ENCODE assay signal across 18 mouse cellular contexts in the genomic region with DNA sequence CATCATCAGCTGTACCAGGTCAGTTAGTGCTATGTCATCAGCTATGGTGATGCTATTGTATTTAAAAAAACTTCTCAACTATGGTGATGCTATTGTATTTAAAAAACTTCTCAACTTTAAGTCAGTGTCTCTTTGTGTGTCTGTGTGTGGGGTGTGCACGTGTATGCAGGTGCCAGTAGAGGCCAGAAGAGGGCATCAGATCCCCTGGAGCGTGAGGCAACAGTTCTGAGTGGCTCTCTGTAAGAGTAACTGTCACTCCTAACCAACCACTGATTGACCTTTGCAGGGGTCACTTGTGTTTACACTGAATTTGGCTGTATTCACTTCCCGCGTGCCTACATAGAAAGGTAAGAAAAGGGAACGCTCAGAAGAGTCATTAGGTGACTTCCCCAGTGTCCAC. TPM values are rescaled to one million over a fixed set of nuclear protein-coding genes. Genes with fewer than 3 reads are reported as not detected.
A peak's percentile ranks its signal among the peaks of the same experiment; 100 is the strongest.
DNase-seq lines count a peak whose midpoint lies in the region; ATAC-seq lines count a peak whose summit lies in the region.
"Had no signal": no experiment of that assay in that cellular context is flagged by ENCODE, and none has a peak within 500 bp of the region (broad histone marks: within the 10 kb centered on the region; RNA-seq: fewer than 3 reads in every experiment).

No protein-coding gene starts in this region.

- peaks cover 18% of the 10 kb centered on the region for H3K36me3 ChIP-seq in forebrain, embryonic 11.5 days (ENCODE audit: control insufficient read depth, insufficient read depth, low read length)
- H3K36me3 ChIP-seq in forebrain, embryonic 13.5 days (ENCODE audit: poor library complexity, severe bottlenecking) = peaks cover 46% of the 10 kb centered on the region
- peaks cover 23% of the 10 kb centered on the region for H3K36me3 ChIP-seq in limb, embryonic 11.5 days (ENCODE audit: control insufficient read depth, insufficient read depth, low read length)
- H3K36me3 ChIP-seq in limb, embryonic 10.5 days = peaks cover 60% of the 10 kb centered on the region

- H3K4me3 ChIP-seq in forebrain, embryonic 11.5 days (ENCODE audit: low read depth, low read length) = no peak overlapping the region
- H3K4me3 ChIP-seq in forebrain, embryonic 13.5 days = no peak overlapping the region
- no peak overlapping the region for H3K4me3 ChIP-seq in limb, embryonic 11.5 days (ENCODE audit: low read depth, low read length)
- H3K4me3 ChIP-seq in limb, embryonic 10.5 days = no peak overlapping the region
- H3K4me3 ChIP-seq: embryonic facial prominence, embryonic 10.5 days; erythroblast, embryonic 14.5 days; heart, embryonic 12.5 days had no signal

- no peak overlapping the region for H3K9ac ChIP-seq in forebrain, embryonic 11.5 days (ENCODE audit: low read length)
- no peak overlapping the region for H3K9ac ChIP-seq in forebrain, embryonic 13.5 days
- H3K9ac ChIP-seq in limb, embryonic 11.5 days (ENCODE audit: low read length) = no peak overlapping the region
- H3K9ac ChIP-seq: heart, embryonic 12.5 days had no signal

- H3K4me2 ChIP-seq in forebrain, embryonic 11.5 days (ENCODE audit: low read depth, low read length, severe bottlenecking) = no peak overlapping the region
- H3K4me2 ChIP-seq in forebrain, embryonic 13.5 days = no peak overlapping the region
- no peak overlapping the region for H3K4me2 ChIP-seq in limb, embryonic 11.5 days (ENCODE audit: low read depth, severe bottlenecking)
- H3K4me2 ChIP-seq: heart, embryonic 12.5 days had no signal

- H3K9me3 ChIP-seq in forebrain, embryonic 11.5 days (ENCODE audit: control insufficient read depth, low read length) = no peaks in the 10 kb centered on the region
- H3K9me3 ChIP-seq in forebrain, embryonic 13.5 days (replicated peaks) = no peaks in the 10 kb centered on the region
- no peaks in the 10 kb centered on the region for H3K9me3 ChIP-seq in limb, embryonic 11.5 days (ENCODE audit: control insufficient read depth, low read length)
- no peaks in the 10 kb centered on the region for H3K9me3 ChIP-seq in limb, embryonic 10.5 days (replicated peaks)
- H3K9me3 ChIP-seq: heart, embryonic 12.5 days had no signal

- no peaks in the 10 kb centered on the region; the same call in 1 of the 2 replicates for H3K4me1 ChIP-seq in forebrain, embryonic 11.5 days (replicated peaks; ENCODE audit: control insufficient read depth, insufficient read depth, low read length)
- peaks cover 3% of the 10 kb centered on the region; the same call in 1 of the 2 replicates for H3K4me1 ChIP-seq in forebrain, embryonic 13.5 days
- peaks cover 1% of the 10 kb centered on the region; the same call in 1 of the 2 replicates for H3K4me1 ChIP-seq in limb, embryonic 11.5 days (ENCODE audit: control insufficient read depth, insufficient read depth, low read length)
- H3K4me1 ChIP-seq in limb, embryonic 10.5 days = peaks cover 16% of the 10 kb centered on the region

- DNase-seq in forebrain, embryonic 11.5 days (ENCODE audit: low spot score) = no peak
- peak; percentile 25 for DNase-seq in limb, embryonic 11.5 days (ENCODE audit: low spot score)
- no peak for DNase-seq in limb, embryonic 10.5 days (ENCODE audit: low spot score)
- peak; percentile 22 for DNase-seq in thymus, postnatal 4 days
- DNase-seq in thymus, postnatal 10 days (ENCODE audit: low spot score in 2 of 2) = no peak
- DNase-seq in embryo, embryonic 10.5 days (ENCODE audit: low spot score) = no peak
- no peak for DNase-seq in urinary bladder, postnatal 36 days (ENCODE audit: low spot score in 2 of 2)
- DNase-seq: adrenal gland, postnatal 25 days; cerebellum, postnatal 10 days; heart, postnatal 36 days; kidney, postnatal 25 days; left cerebral cortex, postnatal 4 days; thymus, adult 18-20 months had no signal

- WGBS in forebrain, embryonic 11.5 days = 96% methylated on average over 5 of the region's 5 CpGs
- 92% methylated on average over 5 of the region's 5 CpGs for WGBS in forebrain, embryonic 13.5 days
- WGBS in limb, embryonic 11.5 days = 91% methylated on average over 5 of the region's 5 CpGs
- WGBS in limb, embryonic 10.5 days = 97% methylated on average over 5 of the region's 5 CpGs

- no peaks in the 10 kb centered on the region for H3K27me3 ChIP-seq in forebrain, embryonic 11.5 days (ENCODE audit: control insufficient read depth, insufficient read depth, low read length)
- H3K27me3 ChIP-seq in forebrain, embryonic 13.5 days = no peaks in the 10 kb centered on the region
- H3K27me3 ChIP-seq in limb, embryonic 11.5 days (ENCODE audit: control insufficient read depth, insufficient read depth, low read length) = no peaks in the 10 kb centered on the region
- no peaks in the 10 kb centered on the region for H3K27me3 ChIP-seq in limb, embryonic 10.5 days (ENCODE audit: low read depth, poor library complexity, severe bottlenecking)
- H3K27me3 ChIP-seq: heart, embryonic 12.5 days had no signal

- ATAC-seq in forebrain, embryonic 11.5 days (replicated peaks; ENCODE audit: low FRiP score) = 0 out of 2 replicates have a peak, but pooled peaks have one; percentile 19
- no peak for ATAC-seq in forebrain, embryonic 13.5 days
- ATAC-seq in limb, embryonic 11.5 days (ENCODE audit: insufficient number of reproducible peaks, low FRiP score, low TSS enrichment, low read depth) = no peak
- ATAC-seq: inflammation-experienced regulatory T-cells, adult 6 months had no signal

- no peak overlapping the region for H3K27ac ChIP-seq in forebrain, embryonic 11.5 days (ENCODE audit: low read depth, low read length)
- no peak overlapping the region for H3K27ac ChIP-seq in forebrain, embryonic 13.5 days
- no peak overlapping the region for H3K27ac ChIP-seq in limb, embryonic 11.5 days (replicated peaks; ENCODE audit: low read depth, low read length)
- no peak overlapping the region for H3K27ac ChIP-seq in limb, embryonic 10.5 days
- H3K27ac ChIP-seq: embryonic facial prominence, embryonic 10.5 days had no signal

RNA-seq across cellular contexts. Expression of gene Fancc, which starts 10.7 kb away (rescaled TPM):
- polyA plus RNA-seq in forebrain, embryonic 11.5 days (2014; fragmentation: Nextera tagmentation; extraction: Ambion mirVana) = 20.4 and 22.5 TPM in 2 replicates
- 13.7 and 18.1 TPM in 2 replicates for polyA plus RNA-seq in forebrain, embryonic 13.5 days (2015; fragmentation: Nextera tagmentation; extraction: Ambion mirVana)
- polyA plus RNA-seq in limb, embryonic 11.5 days (2014; fragmentation: Nextera tagmentation; extraction: Ambion mirVana) = 24.9 and 25.5 TPM in 2 replicates
- polyA plus RNA-seq in limb, embryonic 10.5 days (2016; fragmentation: Nextera tagmentation; extraction: Ambion mirVana) = 27.0 and 29.2 TPM in 2 replicates

Comparison
In these comparisons a context has a peak if more than half of its experiments do, and no peak if none do; other contexts are left out.
1. DNase-seq: peak in limb, embryonic 11.5 days (single experiment) and thymus, postnatal 4 days (single experiment); none in forebrain, embryonic 11.5 days (single experiment), limb, embryonic 10.5 days (single experiment), thymus, postnatal 10 days (0 of 2), embryo, embryonic 10.5 days (single experiment) and urinary bladder, postnatal 36 days (0 of 2).